Mouse (Mus musculus): Measurements from ENCODE around the gene Gm49387.
"Not testable (repeated sequence)": the region's sequence is repeated elsewhere in the genome, so short reads cannot be mapped to it uniquely, and the experiment has no call there.

Gm49387 gene

DNA sequence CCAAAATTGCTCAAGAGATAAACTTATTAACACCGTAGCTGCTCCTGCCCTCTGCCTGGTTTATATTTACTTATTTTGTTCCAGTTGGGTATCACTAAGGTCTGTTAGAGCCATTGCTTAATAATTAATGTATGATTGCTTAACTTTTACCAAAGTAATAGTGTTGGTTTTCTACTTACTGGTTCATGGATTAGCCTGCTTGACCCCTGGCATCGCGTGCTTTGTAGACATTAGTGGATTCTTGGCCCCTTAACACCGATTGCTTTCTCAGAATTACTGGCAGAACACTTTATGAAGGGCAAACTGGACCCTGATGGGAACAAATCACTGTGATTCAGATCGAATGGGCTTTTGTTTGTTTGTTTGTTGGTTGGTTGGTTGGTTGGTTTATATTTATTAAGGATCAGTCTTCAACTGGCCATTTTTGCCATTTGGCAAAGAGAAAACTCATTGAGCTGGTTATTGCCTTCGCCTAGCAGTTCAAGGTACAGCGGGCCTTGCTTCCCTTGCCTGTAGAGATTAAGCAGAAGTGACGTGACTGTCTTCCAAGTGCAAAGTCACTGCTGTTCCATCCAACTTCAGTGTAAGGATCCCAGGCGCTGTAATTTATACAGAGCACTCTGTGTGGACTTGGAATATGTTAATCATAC is 953 bp upstream of the Gm49387 start:
- DNase-seq (ENCODE audit: low spot score in 2 of 2), result no peak

DNA sequence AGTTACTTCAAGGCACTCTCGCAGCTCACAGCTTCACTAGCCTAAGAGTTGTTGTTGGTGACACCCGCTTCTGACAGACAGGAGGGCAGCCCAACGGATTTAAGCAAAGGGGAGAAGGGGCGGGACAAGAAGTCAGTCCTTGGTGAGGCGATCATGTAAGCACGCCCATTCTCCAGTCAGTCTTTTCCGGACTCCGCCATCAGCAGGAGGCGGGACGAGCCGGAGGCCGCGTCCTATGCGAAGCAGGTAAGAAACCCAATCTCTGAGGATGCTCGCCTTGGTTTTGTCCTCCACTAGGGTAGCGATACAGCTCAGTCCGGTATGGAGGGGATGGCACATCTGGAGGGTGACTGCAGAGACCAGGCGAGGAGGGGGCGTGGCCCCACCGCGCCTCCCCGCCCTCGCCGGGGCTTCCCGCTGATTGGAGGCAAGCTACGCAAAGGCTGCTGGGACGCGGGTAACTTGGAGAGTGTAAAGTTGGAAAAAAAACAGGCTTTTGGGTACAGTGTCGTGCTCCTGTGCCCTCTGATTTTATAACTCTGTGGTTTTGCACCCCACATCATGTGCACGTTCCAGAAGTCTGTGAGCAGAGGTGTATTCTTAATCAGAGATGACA is 320 bp upstream of the Gm49387 start, which contains the start of the genes Btd and Hacl1:
Gene Btd (plus strand): TSS at position 139 of the 616 bp plus-strand sequence.
Gene Hacl1 (minus strand): TSS at position 397 of the 616 bp plus-strand sequence.
- DNase-seq (ENCODE audit: low spot score in 2 of 2), result peak; percentile 93 to 96

DNA sequence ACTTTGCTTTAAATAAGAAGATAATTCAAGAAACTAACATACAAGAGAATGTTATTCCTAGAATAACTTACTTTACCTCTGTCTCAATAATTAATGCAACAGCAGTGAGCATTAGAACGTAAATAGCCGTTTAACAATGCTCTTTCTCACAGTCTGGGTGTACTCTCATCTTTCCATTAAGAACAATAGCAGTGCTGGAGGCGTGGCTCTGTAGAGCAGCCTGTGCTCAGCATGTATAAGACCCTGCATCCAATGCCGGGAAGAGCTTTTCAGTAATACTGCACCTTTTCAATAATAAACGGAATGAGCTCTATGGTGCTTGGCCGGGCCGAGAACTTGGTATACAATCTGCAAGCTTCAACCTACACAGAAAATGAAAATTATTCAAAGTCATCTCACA is 10.0 kb downstream of the Gm49387 start:
- no peak for DNase-seq (ENCODE audit: low spot score in 2 of 2)

DNA sequence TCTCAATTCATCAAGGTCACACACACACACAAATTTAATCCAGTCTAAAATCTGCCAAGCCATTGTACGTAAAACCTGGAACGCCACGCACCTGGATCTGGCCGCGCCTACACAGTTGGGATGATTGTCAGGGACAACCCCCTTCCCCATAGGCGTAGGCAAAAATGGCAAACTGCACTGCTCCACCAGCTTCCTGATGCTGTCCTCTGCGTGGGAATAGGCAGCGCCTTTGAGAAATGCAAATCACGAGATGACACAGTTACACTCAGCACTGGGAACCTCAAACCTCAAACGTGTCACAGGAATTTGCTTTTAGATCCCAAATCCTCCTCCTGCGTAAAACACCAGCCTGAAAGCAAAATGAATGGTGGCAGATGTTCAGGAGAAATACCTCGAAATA is 17.9 kb downstream of the Gm49387 start:
- no peak for DNase-seq (ENCODE audit: low spot score in 2 of 2)

DNA sequence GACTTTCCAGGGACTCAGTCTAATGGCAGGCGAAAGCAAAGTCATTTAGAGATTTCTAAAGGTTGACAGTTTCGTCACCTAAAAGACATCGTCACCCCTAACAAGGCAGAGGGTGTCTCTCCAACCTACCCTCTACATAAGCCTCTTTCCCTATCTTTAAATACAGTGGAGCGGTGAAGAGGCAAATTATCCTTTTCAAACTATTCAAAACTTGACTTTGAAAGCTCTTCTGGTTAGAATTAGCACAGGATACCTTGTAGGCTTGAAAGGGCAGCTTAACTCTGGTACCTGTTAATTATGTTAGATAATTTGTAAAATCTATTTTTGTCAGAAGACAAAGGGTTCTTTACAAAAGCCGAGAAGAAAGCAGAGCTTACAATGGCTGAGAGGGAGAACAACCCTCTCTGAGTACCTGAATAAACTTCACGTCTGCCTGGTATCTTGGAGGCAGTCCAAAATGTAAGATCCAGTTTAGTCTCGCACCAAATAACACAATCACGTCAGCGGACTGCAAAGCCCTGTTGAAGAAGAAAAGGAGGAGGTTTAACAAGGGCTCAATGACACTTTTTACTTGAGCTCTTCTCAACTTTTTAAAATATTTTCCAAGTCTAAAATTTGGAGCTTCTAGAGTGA is 20.0 kb downstream of the Gm49387 start:
- no peak for DNase-seq (ENCODE audit: low spot score in 2 of 2)

DNA sequence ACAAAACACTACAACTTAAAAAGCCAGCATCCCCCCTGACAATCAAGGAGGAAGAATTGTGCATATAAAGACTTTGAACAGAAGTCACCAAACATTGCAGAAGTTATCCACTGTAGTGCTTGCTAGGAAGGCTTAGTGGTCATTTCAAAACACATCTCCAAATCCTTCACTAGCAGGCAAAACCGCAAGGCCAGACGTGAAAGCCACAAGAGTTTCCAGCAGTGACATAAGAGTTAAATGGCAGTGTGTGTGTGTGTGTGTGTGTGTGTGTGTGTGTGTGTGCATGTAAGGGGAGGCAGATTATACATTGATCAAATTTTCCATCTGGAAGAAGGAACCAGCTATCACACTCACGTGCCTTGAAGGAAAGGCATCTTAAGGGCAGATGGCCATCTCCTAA is 22.7 kb downstream of the Gm49387 start:
- no peak for DNase-seq (ENCODE audit: low spot score in 2 of 2)

DNA sequence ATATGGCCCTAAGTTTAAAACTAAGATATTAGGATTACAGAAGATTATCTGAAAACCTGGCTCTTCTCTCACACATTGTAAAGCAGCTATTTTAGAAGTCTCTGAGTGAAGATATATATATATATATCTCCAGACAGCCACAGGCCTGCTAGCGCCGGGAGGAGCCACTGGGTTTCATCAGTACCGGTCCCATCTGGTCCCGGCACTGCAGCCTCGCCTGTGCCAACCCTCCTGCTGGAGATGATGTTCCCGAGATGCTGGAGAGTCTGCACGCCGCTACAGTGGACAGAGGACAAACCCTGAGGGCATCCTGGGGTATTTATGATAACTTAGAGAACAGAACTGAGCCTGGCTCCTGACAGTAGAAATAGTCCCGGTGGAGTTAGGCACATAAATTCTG is 23.5 kb downstream of the Gm49387 start:
- DNase-seq (ENCODE audit: low spot score in 2 of 2), result no peak

DNA sequence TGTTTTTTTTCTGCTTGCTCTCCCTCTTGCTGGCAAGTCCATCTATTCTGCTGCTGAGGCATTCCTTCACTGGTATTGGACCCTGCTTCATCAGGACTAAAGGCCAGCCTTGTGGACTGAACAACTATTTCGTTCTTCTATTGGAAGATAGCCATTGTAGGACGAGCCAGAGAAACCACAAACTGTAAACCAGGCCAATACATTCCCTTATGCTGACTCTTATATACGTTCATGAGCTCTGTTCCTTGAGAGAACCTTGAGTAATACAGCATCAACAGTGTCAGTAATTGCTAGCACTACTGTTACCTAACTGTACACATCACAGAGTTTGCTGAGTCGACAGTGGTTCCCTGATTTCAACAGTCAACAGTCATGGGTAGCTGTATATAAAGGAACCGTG is 27.0 kb downstream of the Gm49387 start:
- no peak for DNase-seq (ENCODE audit: low spot score in 2 of 2)

DNA sequence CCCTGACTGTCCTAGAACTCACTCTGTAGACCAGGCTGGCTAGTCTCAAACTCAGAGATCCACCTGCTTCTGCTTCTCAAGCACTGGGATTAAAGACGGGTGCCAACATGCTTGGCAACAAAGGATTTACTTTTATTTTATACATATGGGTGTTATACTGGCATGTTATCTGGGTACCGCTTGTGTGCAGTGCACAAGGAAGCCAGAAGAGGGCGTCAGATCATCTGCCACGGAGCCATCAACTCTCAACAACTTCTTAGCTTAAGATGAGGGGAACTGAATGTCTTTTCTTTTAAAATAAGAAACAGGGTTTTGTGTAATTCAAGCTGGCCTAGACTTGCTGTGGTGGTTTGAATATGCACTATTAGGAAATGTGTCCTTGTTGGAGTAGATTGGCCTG is 28.7 kb downstream of the Gm49387 start:
- DNase-seq (ENCODE audit: low spot score in 2 of 2), result no peak

DNA sequence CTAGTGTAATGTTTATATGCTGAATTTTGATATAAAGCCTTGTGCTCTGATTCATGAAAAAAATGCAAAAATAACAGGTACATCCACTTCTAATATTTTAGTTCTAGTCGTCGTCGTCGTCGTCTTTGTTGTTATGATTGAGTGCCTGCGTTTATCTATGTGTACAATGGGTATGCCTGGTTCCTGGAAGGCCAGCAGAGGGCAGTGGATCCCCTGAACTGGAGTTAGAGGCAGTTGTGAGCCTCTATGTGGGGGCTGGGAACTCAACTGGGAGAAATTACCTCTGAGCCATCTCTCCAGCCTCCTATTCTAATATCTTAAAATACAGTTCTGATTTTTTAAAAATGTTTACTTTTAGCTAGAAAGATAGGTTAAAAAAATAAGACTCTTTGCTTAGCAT is 35.2 kb downstream of the Gm49387 start:
- no peak for DNase-seq (ENCODE audit: low spot score in 2 of 2)

DNA sequence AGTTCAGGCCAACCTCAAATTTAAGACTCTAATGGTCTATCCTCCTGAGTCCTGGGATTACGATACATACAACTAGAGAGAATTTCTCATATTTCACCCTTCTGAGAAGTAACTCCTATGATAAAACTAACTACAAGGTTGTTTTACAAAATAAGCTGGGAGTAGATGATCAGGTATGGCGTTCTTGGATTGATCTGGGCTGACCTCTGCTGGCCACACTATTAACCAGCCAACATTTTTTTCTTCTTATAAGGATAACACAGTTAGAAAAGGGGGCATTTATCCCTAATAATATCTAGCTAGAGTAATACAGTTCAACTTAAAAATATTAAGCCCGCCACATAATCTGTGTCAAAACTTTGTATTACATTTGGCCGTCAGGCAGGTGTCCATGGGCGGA is 35.8 kb downstream of the Gm49387 start:
- peak in 1 of 2 experiments; percentile 1 for DNase-seq (ENCODE audit: low spot score in 2 of 2)

DNA sequence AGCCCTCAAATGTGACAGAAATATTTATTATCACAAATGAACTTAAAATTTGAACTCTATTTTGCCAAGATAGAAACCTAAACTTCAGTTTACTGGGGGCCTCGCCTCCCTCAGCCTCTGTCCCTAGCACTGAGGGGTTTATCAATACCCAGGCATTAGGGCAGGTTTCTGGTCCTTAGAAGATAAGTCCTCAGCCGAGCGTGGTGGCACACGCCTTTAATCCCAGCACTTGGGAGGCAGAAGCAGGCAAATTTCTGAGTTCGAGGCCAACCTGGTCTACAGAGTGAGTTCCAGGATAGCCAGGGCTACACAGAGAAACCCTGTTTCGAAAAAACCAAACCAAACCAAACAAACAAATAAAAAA is 38.1 kb downstream of the Gm49387 start:
- DNase-seq (ENCODE audit: low spot score in 2 of 2), result not testable (repeated sequence)

DNA sequence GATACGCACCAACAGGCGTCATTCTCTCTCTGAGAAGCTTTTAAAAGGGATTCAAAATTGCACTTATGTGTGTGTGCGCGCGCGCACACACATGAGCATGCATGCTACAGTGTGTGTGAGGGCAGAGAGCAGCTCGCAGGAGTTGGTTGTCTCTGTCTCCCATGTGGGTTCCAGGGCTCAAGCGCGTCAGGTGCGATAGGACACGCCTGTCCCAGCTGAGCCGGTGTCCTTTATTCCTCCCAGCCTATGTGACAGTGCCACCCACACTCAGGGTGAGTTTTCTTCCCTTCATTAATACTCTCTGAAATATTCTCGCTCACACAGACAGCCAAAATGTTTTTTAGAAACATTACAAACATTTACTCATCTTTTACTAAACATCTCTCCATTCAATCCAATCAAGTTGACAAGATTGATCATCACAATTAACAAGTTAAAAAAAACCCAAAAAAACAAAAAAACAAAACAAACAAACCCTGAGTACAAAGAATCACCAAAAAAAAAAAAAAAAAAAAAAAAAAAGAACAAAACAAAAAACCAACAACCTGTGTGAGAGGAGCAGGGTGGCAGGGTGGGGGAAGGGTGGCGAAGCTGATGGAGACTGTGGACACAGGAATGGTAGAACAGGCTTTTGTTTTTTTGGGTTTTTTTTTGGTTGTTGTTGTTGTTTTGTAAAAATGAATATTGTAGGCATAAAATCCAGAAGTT is 38.6 kb downstream of the Gm49387 start:
- no peak for DNase-seq (ENCODE audit: low spot score in 2 of 2)

DNA sequence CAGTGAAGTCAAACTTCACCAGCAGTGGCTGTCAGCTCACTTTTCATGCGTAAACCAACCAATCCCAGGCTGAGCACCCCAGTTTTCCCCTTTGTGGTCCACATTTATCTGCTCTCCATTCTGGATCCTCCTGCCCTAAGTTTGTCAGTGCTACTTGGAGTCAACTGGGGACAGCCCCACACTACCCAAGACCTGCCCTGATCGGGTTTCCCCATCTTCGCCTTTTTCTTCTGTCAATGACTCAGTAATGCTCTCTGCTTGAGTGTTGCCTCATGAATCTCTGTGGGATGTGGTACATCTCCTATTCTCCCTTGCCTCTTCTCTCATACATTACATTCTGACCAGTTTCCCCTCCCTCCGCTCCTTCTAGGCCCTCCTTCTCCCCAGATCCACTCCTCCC is 43.2 kb downstream of the Gm49387 start:
- DNase-seq (ENCODE audit: low spot score in 2 of 2), result no peak

DNA sequence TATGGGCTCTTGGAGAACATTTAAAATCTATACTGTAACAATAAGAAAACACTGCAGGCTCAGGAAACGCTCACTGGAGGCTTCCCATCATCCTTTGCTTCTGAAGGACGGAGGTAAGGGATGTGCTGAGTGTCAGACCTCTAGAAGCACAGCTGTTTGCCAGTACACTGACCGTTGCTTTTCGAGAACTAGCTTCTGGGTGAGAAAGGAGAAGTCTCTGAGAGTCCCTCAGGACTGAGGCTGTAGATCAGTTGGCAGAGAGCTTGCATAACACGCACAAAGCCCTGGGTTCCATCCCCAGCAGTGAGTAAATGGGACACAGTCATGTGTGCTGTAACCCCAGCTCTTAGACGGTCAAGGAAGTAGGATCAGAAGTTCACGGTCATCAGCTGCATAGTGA is 44.3 kb downstream of the Gm49387 start:
- DNase-seq (ENCODE audit: low spot score in 2 of 2), result no peak

DNA sequence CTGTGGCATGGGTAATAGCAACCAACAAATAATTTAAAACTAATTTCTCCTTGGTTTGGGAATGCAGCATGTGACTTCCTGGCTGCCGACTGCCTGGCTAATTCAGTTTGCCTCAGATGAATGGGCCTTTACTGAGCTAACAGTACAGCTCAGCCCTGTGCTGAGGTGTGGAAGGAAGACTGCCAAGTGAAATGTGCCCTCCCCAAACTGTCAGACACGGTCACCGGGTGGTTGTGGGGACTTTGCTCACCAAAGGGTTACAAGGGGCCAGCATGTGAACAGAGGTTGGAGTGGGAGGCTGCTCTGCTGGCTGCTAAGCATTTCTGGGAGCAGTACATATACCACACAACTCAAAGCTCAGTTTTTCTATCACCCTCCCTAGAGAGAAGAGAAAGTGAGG is 46.0 kb downstream of the Gm49387 start:
- no peak for DNase-seq (ENCODE audit: low spot score in 2 of 2)

DNA sequence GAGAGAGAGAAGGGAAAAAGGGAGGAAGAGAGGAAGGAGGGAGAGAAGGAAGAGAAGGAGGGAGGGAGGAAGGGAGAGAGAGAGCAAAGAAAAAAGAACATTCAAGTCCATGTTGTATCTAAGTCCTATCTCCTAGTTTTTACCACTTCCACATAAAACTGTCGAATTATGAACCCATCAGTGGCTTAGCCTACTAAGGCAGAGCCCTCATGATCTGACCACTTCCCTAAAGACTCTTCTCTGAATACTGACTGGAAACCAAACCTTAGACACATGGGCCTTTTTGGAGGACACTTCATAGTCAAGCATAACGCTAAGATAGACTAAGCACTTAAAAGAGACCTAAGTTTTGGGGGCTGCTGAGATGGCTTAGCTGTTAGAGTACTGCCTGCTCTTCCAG is 47.6 kb downstream of the Gm49387 start:
- DNase-seq (ENCODE audit: low spot score in 2 of 2), result no peak

DNA sequence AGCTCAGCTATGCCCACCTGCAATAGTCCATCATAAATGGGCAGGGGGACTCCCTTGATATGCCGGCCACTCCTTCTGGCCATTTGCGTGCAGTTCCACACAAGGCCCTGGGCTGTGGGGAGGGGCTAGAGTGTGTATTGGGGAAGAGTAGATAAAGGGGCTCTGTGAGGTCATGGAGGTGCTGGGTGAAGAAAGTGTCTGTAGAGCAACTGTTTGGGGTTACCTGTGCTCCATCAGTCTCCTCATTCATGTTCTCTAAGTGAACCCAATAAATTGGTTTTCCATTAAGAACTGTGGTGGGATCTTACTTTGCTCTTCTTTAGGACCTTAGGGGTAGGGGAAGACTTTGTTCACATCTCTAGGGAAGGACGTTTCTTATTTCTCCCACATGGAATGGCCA is 49.4 kb downstream of the Gm49387 start, which contains the start of gene Colq:
Gene Colq (minus strand): TSS at position 101 of the 400 bp plus-strand sequence.
- no peak for DNase-seq (ENCODE audit: low spot score in 2 of 2)

DNA sequence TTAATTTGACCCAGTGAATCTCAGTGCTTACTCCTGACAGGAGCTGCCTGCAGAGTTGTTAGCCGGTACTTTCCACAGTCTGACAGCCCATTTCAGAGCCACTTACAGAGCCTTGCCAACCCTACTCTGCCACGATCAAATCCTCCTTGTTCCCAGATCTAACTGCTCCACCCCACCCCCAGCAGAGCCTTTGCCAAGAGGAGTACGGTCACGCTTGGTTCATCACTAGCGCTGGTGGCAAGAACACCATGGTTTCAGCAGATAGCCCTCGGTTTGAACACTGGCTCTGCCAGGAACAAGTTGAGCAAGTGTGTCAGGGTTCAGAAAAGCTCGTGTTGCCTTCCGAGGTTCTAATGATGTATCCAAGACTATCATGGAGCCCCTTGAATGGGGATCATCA is 54.2 kb downstream of the Gm49387 start:
- no peak for DNase-seq (ENCODE audit: low spot score in 2 of 2)

DNA sequence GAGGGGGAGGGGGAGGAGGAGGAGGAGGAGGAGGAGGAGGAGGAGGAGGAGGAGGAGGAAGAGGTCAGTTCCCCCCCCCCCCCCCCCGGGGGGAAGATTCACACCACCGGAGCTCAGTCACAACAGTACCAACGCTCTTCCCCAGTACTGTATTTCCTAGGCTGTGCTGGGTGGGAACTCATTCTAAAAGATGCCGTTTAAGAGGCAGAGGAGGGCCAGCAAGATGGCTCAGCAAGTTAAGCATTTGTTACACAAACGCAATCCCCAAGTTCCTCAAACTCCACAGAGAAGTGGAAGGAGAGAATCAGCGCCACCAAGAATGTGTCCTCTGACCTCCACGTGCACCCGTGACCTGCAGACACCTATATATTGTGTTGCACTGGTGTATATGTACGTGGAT is 57.6 kb downstream of the Gm49387 start:
- no peak for DNase-seq (ENCODE audit: low spot score in 2 of 2)

DNA sequence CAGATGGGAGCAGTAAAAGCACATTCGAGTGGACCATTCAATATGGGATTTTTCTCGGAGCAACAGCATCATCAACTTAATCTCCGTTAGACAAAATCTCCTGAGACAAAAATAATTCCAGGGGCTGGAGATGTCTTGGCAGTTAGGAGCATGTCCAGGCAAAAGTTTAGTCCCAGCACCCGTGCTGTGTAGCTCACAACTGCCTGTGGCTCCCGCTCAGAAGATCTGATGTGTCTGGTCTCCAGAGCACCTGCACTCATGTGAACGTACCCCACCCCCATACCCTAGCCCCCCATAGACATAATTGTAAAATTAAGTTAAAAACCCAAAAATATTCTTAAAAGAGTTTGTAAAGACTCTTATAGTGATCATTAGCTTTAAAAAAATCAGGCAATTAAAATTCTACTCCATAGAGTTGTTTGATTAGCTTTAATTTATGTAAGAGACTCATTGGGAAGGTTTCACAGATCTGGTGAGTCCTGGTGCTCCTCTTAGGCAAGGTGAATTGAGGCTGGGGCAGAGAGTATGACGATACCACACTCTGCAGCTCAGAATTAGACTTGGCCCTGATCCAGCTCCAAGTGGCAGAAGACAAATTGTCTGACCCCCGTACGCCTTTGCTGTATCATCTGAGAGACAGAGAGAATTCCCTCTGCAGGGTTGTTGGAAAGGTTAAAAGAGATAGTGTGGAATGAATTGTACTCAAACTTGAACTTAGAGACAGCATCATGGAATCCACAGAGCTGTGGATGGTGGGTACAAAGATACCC is 62.5 kb downstream of the Gm49387 start:
- DNase-seq (ENCODE audit: low spot score in 2 of 2), result no peak
